Mouse (Mus musculus) cerebellum, postnatal 10 days (tissue): Measurements from ENCODE around the gene Mast4.

ENCODE experiments used
- DNase-seq, 2 experiments: peaks; one replicate each; pipeline ENCODE4 v3.0.0; 2021; ENCODE audit warnings: mixed read lengths in 2 of 2

The Mast4 gene

DNA sequence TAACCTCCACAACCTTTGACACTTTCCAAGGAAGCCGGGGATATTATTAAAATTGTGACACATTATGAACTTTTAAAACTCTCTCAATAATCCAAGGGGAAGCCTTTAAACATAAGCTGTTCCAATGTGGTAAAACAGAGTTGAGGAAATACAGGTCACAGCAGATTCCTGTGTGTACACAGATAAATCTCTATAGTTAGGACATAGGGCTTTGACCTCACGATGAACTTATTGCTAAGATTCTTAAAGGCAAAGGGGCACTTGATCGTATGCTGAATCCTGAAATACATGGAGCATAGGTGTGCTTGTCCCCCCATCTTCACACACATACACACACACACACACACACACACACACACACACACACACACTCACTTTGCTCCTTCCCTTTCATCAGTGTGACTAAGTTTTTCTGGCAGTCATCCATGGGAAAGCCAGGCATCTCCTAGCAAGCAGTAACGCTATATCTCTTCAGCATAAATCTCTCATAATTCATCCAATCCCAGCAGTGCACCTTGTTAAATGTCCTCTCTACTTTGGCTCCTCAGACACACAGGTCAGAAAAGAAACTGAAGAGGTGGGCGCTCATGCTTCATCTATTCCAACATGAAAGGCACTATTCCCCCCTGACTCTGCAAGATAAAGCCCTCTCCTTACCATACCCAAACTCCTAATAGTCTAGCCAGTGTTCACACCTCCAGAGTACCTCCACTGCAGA, 477.3 kb downstream of the Mast4 start:
- no peak for DNase-seq

DNA sequence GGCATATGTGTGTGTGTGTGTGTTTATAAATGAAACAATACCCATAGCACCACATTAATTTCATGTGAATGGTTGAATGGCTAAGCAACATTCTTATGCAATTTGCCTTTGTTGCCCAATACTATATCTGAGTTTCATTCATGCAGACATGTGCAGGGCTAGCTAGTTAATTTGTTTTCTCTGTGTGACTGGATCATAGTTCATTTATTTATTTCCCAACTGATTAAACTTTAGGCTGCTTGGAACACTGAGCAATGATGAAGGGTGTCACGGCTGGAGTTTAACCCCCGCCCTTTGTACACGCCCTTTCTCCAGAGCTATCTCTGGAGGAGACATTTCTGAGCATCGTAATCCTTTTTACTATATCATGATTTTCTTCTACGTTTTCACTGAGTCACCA, 481.4 kb downstream of the Mast4 start:
- DNase-seq = no peak

DNA sequence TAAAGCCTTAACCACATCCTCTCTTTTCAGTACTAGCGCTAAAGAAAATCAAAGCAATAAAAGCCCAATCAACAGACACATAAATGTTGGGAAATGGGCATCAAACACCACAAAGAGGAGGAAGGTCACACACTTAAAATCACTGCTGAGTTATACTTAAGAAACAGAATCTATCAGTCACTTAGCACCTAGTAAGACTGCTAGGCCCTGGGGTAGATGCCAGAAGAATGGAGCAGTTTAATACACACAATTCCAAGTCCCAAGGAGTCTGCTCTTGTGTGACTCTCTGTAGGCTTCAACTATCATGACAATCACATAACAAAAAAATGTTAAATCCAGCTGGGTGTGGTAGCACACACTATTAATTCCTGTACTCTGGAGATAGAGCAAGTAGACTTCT, 483.0 kb downstream of the Mast4 start:
- DNase-seq = no peak

DNA sequence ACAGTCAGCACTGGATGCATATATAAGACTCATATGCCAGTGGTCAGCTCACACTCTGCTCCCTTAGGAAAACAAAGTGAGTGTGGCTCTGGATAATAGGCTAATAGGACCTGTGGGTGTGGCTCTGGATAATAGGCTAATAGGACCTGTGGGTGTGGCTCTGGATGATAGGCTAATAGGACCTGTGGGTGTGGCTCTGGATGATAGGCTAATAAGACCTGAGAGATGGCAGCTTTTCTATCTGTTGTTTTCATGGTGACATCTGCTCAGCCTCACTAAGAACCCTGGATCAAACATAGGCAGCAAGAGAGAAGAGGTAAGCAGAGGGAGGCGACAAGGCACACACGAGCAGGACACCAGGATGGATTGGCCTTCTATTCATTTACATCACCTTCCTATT, 483.7 kb downstream of the Mast4 start:
- no peak for DNase-seq

GRCm38 (mm10) chr13:102849068-102849467, 485.2 kb downstream of the Mast4 start:
- no peak for DNase-seq

- no peak for DNase-seq
These were observed 487.8 kb downstream of the Mast4 start for GRCm38 (mm10) chr13:102846473-102846872.

DNA sequence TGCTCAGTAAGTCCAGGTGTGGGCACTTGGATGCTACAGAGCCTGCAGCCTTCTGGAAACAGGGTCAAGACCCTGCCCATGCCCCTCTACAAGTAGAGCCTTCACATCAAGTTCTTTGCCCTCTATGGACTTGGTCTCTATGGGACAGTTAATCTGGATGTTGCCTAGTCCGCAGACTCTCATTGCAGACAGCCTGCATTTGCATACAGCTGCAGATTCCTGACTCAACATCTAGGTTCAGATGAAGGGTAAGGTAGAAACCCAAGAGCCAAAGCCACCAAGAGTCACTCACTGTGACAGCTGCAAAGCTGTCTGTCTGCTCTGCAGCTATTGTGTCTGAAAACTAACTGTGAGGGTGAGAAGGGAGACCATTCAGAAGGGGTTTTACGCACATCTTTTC, 491.6 kb downstream of the Mast4 start:
- DNase-seq = no peak

GRCm38 (mm10) chr13:102842237-102842636, 492.1 kb downstream of the Mast4 start:
- DNase-seq = no peak

DNA sequence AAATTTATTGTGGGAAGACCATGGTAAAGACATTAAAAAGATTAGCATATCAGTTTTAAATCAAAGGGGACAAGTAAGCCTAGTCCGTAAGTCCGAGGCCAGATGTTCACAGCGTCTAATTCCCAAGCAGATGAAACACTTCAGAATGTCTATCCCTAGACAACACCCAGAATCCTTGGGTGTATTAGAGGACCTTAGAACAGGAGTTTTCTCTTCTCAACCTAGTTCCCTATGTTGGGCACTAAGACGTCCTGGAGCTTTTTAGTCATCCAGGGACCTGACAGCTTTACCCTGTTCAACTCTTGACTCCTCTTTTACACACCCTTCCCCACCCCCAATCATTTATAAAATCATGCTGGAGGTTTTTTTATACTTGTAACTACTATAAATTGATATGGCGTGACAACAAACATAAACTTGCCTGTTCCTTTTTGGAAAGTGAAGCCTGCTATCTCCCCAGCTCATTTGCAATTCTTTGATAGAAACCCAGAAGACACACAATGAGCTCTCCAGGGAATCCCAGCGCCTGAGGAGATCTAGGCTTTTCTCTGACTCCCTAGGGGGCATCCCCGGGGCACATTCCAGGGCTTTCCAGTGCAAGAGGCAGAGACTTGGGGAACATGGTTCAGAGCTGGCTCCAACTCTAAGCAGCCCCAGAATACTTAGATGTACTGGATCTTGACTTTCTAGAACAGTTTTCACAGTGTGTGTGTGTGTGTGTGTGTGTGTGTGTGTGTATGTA, 494.4 kb downstream of the Mast4 start:
- DNase-seq = no peak

- no peak for DNase-seq
These were observed 496.9 kb downstream of the Mast4 start for GRCm38 (mm10) chr13:102837427-102837826.

DNA sequence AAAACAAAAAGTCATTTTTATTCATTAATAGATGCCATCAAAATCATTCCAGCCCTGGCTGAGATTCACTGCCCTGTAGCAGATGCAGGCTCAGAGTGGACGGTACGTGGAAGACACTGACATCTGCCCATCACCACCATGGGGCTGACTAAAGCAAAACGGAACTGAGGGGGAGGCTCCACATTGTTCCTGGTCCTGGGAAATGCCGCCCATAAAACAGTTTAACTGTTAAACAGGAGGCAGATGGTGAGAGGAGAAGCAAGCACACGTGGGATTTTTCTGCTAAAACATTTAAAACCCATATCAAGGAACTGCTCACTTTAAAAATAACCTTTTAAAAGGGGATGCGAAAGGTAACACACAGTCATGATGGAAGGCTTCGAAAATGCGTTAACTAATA, 499.0 kb downstream of the Mast4 start:
- DNase-seq = no peak

DNA sequence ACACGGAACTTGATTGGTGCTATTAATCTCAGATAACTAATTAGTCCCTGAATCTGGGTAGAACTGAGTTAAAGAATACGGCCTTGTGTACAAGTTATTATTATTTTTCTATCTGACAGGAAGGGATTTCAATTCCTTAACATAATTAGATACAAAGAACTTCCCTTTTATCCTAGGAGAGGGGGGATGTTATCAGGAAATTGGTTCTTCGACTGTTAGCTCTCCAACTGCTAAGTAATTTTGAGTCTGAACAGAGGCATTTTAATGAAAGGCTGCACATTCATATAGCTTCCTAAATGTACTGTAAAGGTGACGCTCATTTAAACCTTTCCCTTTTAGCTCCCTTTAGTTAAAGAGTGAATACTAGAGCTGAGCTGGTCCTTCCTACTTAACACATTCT, 516.0 kb downstream of the Mast4 start:
- no peak for DNase-seq

- no peak for DNase-seq
These were observed 517.6 kb downstream of the Mast4 start for GRCm38 (mm10) chr13:102816689-102817088.

DNA sequence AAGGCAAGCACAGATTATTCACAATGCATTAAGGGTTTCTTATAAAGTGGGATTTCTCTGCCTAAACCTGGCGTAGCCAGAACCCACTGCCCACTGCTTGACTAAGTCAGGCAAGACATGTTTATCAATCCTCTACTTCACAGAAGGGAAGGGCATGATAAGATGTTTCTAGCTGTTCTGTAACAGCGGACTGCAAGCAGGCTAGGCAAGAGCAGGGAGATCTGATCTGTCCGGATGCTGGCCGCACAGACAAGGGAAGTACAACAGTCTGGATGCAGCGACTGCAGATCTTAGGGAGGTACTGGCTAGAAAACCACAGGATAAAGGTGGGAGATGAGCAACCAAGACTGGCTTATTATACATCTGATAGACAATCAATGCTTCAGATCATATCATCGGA, 519.1 kb downstream of the Mast4 start:
- DNase-seq = no peak

DNA sequence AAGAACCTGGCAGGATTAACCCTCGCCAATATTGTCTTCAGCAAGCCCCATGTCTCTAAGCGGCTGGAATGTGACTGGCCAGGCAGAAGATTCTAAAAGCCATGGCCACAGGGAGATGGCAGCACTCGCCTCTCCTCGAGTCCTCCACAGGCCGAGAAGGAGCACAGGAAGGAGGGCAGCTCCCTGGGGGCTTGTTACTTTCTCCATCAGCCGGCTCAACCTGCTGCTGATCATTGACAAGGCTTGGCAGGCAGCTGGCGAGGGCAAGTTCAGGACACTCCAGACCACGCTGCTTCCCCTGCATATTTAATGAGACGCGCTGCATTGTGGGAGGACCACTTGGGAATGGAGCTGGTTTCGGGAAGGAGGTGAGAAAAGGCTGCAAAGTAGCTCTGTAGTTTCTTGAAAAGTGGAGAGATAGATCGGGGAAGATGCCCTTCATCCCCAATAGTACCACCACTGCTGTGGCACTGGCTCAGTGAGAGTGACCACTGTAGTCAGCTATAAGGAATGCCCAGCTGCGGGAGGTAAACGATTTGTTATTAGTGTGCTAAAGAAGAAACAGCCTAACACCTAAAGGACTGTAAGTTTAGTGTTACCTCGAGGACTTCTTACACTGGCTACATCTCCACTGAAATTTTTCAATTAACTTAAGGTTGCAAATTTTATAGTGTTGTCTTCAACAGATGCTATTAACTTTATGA, 523.0 kb downstream of the Mast4 start:
- peak; percentile 74 to 80 for DNase-seq

GRCm38 (mm10) chr13:102806652-102807051, 527.6 kb downstream of the Mast4 start:
- no peak for DNase-seq

DNA sequence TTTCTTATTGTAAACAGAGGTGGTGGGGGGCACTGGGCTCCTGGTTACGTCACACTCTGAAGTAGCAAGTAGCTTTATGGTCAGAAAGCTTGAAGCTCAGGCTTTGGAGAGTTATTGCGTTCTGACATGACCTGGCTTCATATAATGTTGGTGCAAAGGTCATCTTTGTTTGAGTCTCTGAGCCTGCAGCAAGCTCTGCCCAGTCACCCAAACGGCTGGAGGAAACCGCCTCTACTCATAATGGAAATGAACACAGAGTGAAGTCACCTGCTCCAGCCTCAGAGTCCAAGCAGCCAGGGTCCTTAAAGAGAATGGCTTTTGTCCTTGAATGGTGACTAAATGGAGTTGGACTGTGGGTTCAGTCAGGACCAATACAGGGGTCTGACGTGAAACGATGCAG, 529.1 kb downstream of the Mast4 start:
- no peak for DNase-seq

DNA sequence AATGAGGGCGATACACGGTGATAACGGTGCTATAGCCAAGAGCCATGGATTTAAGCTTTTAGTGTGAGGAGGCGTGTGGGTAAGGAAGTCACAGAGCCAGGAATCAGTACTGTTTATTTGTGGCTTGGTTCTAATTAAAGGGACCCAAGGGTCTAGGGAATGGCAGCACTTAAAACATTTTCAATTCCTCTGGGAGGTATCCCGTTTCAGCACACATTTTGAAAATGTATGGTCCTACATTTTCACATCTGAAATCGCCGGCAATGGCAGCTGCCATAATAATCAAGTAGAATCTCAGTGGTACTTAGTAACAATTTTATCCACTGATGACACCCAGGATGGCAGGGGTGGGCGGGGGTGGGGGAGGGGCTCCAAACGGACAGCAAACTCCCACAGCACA, 531.1 kb downstream of the Mast4 start:
- DNase-seq = no peak

DNA sequence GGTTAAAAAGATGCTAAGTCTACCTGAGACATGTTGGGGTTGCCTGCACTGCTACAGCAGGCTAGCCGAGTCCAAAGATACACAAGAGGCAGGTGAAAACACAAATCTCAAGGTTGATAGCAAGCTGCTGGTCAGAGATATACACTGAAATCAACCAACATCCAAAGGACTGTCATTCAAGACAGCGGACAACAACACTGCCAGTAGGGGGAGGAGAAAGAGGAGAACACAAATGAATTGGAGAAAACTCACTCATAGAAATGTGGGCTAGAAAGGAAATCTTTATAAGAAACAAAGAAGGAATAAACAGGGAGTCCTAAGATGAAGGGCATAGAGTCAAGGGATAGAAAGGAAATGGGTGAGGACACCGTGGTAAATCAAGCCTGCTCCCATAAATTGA, 542.1 kb downstream of the Mast4 start:
- no peak for DNase-seq

GRCm38 (mm10) chr13:102790601-102791155, 543.6 kb downstream of the Mast4 start:
- DNase-seq = no peak

- no peak for DNase-seq
These were observed 547.5 kb downstream of the Mast4 start for GRCm38 (mm10) chr13:102786666-102787230.

GRCm38 (mm10) chr13:102783531-102784310, 550.6 kb downstream of the Mast4 start:
- peak in 1 of 2 experiments; percentile 15 for DNase-seq
